Mouse (Mus musculus) liver, embryonic 15.5 days (tissue): ENCODE measurements around the gene Pogz. TPM values are rescaled to one million over a fixed set of nuclear protein-coding genes. Genes with fewer than 3 reads are reported as not detected.

Experiments
- polyA plus RNA-seq: library from polyadenylated mRNA; unstranded; fragments of >200 nt; fragmentation: Nextera tagmentation; extraction: Ambion mirVana; gene quantifications from 2 replicates; pipeline ENCODE4 v1.2.1, GENCODE M21; 2015

Gene Pogz
- polyA plus RNA-seq, 1 experiment from 2014 or later = 2.9 TPM

Other genes starting within 250 kb of the Pogz start
- gene Gm10972, start 194.5 kb upstream of the Pogz start, polyA plus RNA-seq = not detected in 2 replicates
- 10.9 and 12.6 TPM in 2 replicates for gene Tuft1, start 178.7 kb upstream of the Pogz start, polyA plus RNA-seq
- gene Selenbp2, start 144.0 kb upstream of the Pogz start, polyA plus RNA-seq = 69.0 and 92.7 TPM in 2 replicates
- 11.2 and 14.1 TPM in 2 replicates for gene Cgn, start 51.1 kb upstream of the Pogz start, polyA plus RNA-seq
- gene Psmb4, start 49.4 kb downstream of the Pogz start, polyA plus RNA-seq = 166 and 172 TPM in 2 replicates
- gene Selenbp1, start 95.5 kb downstream of the Pogz start, polyA plus RNA-seq = 98.5 and 126 TPM in 2 replicates
- 1.3 and 1.5 TPM in 2 replicates for gene Rfx5, start 116.5 kb downstream of the Pogz start, polyA plus RNA-seq
- gene Pi4kb, start 137.2 kb downstream of the Pogz start, polyA plus RNA-seq = 8.7 and 10.3 TPM in 2 replicates
- gene Zfp687, start 177.9 kb downstream of the Pogz start, polyA plus RNA-seq = 7.2 and 7.4 TPM in 2 replicates
- 151 and 159 TPM in 2 replicates for gene Psmd4, start 205.0 kb downstream of the Pogz start, polyA plus RNA-seq